Comparison of ENCODE assay signal across 8 mouse cellular contexts in genomic region chr15:101105496-101105994, GRCm38 (mm10). TPM values are rescaled to one million over a fixed set of nuclear protein-coding genes. Genes with fewer than 3 reads are reported as not detected.
A peak's percentile ranks its signal among the peaks of the same experiment; 100 is the strongest.
DNase-seq lines count a peak whose midpoint lies in the region; ATAC-seq and TF ChIP-seq lines count a peak whose summit lies in the region.

No protein-coding gene starts in this region.

- H3K27me3 ChIP-seq in midbrain, embryonic 11.5 days (ENCODE audit: control insufficient read depth, insufficient read depth, low read length), result peaks cover 2% of the 10 kb centered on the region; the same call in 1 of the 2 replicates
- no peaks in the 10 kb centered on the region for H3K27me3 ChIP-seq in midbrain, embryonic 15.5 days (replicated peaks)
- H3K27me3 ChIP-seq in kidney, adult 2 months (replicated peaks; ENCODE audit: control insufficient read depth, insufficient read depth, low read length), result no peaks in the 10 kb centered on the region
- no peaks in the 10 kb centered on the region for H3K27me3 ChIP-seq in limb, embryonic 13.5 days
- peaks cover 20% of the 10 kb centered on the region for H3K27me3 ChIP-seq in myocyte (ENCODE audit: control insufficient read depth, insufficient read depth, insufficient read length)

- no peaks in the 10 kb centered on the region for H3K79me2 ChIP-seq in myocyte (ENCODE audit: control insufficient read depth, insufficient read depth)

- no peaks in the 10 kb centered on the region for H3K9me3 ChIP-seq in midbrain, embryonic 11.5 days (ENCODE audit: control insufficient read depth, low read length)
- no peaks in the 10 kb centered on the region for H3K9me3 ChIP-seq in midbrain, embryonic 15.5 days
- no peaks in the 10 kb centered on the region for H3K9me3 ChIP-seq in limb, embryonic 13.5 days

- no peak overlapping the region for H3ac ChIP-seq in myocyte (ENCODE audit: control insufficient read depth, insufficient read length)

- no peaks in the 10 kb centered on the region for H3K4me1 ChIP-seq in midbrain, embryonic 11.5 days (ENCODE audit: control insufficient read depth, insufficient read depth, low read length)
- no peaks in the 10 kb centered on the region for H3K4me1 ChIP-seq in midbrain, embryonic 15.5 days
- H3K4me1 ChIP-seq in kidney, adult 2 months (ENCODE audit: control insufficient read depth, insufficient read depth, low read length), result no peaks in the 10 kb centered on the region
- H3K4me1 ChIP-seq in limb, embryonic 13.5 days, result peaks cover 3% of the 10 kb centered on the region; the same call in 1 of the 2 replicates

- H3K4me3 ChIP-seq in midbrain, embryonic 11.5 days (ENCODE audit: low read depth, low read length), result no peak overlapping the region
- no peak overlapping the region for H3K4me3 ChIP-seq in midbrain, embryonic 15.5 days
- H3K4me3 ChIP-seq in kidney, adult 2 months (ENCODE audit: insufficient read depth, low read depth, low read length), result peak overlapping the region; percentile 34
- H3K4me3 ChIP-seq in limb, embryonic 13.5 days, result 0 out of 2 replicates have a peak overlapping the region, but pooled peaks have one; percentile 7
- H3K4me3 ChIP-seq in myocyte, result no peak overlapping the region

- ATAC-seq in midbrain, embryonic 11.5 days (ENCODE audit: low FRiP score), result peak; percentile 75
- no peak for ATAC-seq in midbrain, embryonic 15.5 days (replicated peaks)
- ATAC-seq in granulocyte monocyte progenitor cell, adult 5-6 weeks (replicated peaks; ENCODE audit: poor library complexity, severe bottlenecking), result peak; percentile 93
- ATAC-seq in limb, embryonic 13.5 days (ENCODE audit: low FRiP score, low read depth), result peak; percentile 66

- TF ChIP-seq CTCF in kidney, adult 2 months (conservative IDR thresholded peaks at IDR 0.05; ENCODE audit: insufficient read depth, insufficient read length, low read depth, low read length), result peak; percentile 97

- no peak for TF ChIP-seq POLR2A in kidney, adult 2 months (IDR thresholded peaks at IDR 0.05; ENCODE audit: low read depth, low read length)
- no peak for TF ChIP-seq POLR2A in myocyte (IDR thresholded peaks at IDR 0.05; ENCODE audit: insufficient read length, low read depth)

- WGBS in midbrain, embryonic 11.5 days, result 22% methylated on average over 12 of the region's 12 CpGs
- WGBS in midbrain, embryonic 15.5 days, result 21% methylated on average over 12 of the region's 12 CpGs
- WGBS in kidney, adult 2 months, result 13% methylated on average over 12 of the region's 12 CpGs
- 16% methylated on average over 12 of the region's 12 CpGs for WGBS in limb, embryonic 13.5 days

- H3K4me2 ChIP-seq in midbrain, embryonic 11.5 days, result no peak overlapping the region
- no peak overlapping the region for H3K4me2 ChIP-seq in midbrain, embryonic 15.5 days
- H3K4me2 ChIP-seq in limb, embryonic 13.5 days (replicated peaks), result peak overlapping the region; percentile 47
- H3K4me2 ChIP-seq in myocyte (ENCODE audit: low read depth), result peak overlapping the region; percentile 47

- no peak overlapping the region for H3K9ac ChIP-seq in midbrain, embryonic 11.5 days (ENCODE audit: low read length)
- H3K9ac ChIP-seq in midbrain, embryonic 15.5 days, result no peak overlapping the region
- H3K9ac ChIP-seq in limb, embryonic 13.5 days, result no peak overlapping the region

- H3K36me3 ChIP-seq in midbrain, embryonic 11.5 days (ENCODE audit: control insufficient read depth, insufficient read depth, low read length), result no peaks in the 10 kb centered on the region
- no peaks in the 10 kb centered on the region for H3K36me3 ChIP-seq in midbrain, embryonic 15.5 days (replicated peaks)
- H3K36me3 ChIP-seq in kidney, adult 2 months (ENCODE audit: control insufficient read depth, insufficient read depth, low read length), result no peaks in the 10 kb centered on the region
- no peaks in the 10 kb centered on the region for H3K36me3 ChIP-seq in limb, embryonic 13.5 days
- no peaks in the 10 kb centered on the region for H3K36me3 ChIP-seq in myocyte (ENCODE audit: control insufficient read depth, insufficient read depth)

- no peak overlapping the region for H3K27ac ChIP-seq in midbrain, embryonic 11.5 days (ENCODE audit: low read depth, low read length)
- no peak overlapping the region for H3K27ac ChIP-seq in midbrain, embryonic 15.5 days
- no peak overlapping the region for H3K27ac ChIP-seq in kidney, adult 2 months (ENCODE audit: insufficient read depth, low read depth, low read length)
- H3K27ac ChIP-seq in limb, embryonic 13.5 days, result no peak overlapping the region; the same call in 1 of the 2 replicates

- DNase-seq in midbrain, embryonic 11.5 days (ENCODE audit: low spot score, missing footprints), result peak; percentile 95
- DNase-seq in embryo, embryonic 10.5 days (ENCODE audit: low spot score), result peak; percentile 89
- peak; percentile 86 for DNase-seq in kidney, adult 2 months
- DNase-seq in spleen, postnatal 14 days (ENCODE audit: low spot score in 2 of 2), result peak; percentile 33 to 61

TF ChIP-seq in myocyte, 11 proteins besides CTCF, POLR2A, EP300 and RAD21:
- TF ChIP-seq TCF3 (IDR thresholded peaks at IDR 0.05; ENCODE audit: insufficient read length, low read depth) (no peak), MYOG (IDR thresholded peaks at IDR 0.05; ENCODE audit: control insufficient read depth in 1 of 3, insufficient read depth in 1 of 3, insufficient read length in 2 of 3, low read depth in 2 of 3) (no peak), TCF12 (IDR thresholded peaks at IDR 0.05; ENCODE audit: insufficient read depth, poor library complexity, severe bottlenecking) (no peak)
TF ChIP-seq in myocyte: peak in this region for 0.

RNA-seq across cellular contexts. Expression of gene Ankrd33, which starts 10.0 kb away (rescaled TPM):
- not detected in 2 replicates for polyA plus RNA-seq in midbrain, embryonic 11.5 days (2014; fragmentation: Nextera tagmentation; extraction: Ambion mirVana)
- not detected in 2 replicates for polyA plus RNA-seq in midbrain, embryonic 15.5 days (2015; fragmentation: Nextera tagmentation; extraction: Ambion mirVana)
- not detected in 2 replicates for total RNA-seq in granulocyte monocyte progenitor cell, adult 5-6 weeks (2014; fragmentation: Nextera tagmentation)
- not detected in 2 replicates for total RNA-seq in granulocyte monocyte progenitor cell, adult 5-6 weeks (2017)
- polyA plus RNA-seq in kidney, adult 2 months (2012; rRNA removed), result not detected in 2 replicates
- polyA plus RNA-seq in limb, embryonic 13.5 days (2015; fragmentation: Nextera tagmentation; extraction: Ambion mirVana), result not detected in 2 replicates
- polyA plus RNA-seq in myocyte (2012; fragmentation: generic; extraction: Trizol), result not detected

RNA-seq across cellular contexts. Expression of gene Acvrl1, which starts 22.8 kb away (rescaled TPM):
- 4.2 and 5.0 TPM in 2 replicates for polyA plus RNA-seq in midbrain, embryonic 11.5 days (2014; fragmentation: Nextera tagmentation; extraction: Ambion mirVana)
- polyA plus RNA-seq in midbrain, embryonic 15.5 days (2015; fragmentation: Nextera tagmentation; extraction: Ambion mirVana), result 8.6 and 8.7 TPM in 2 replicates
- 0.30 TPM in 1 of 2 replicates, not detected in the other for total RNA-seq in granulocyte monocyte progenitor cell, adult 5-6 weeks (2014; fragmentation: Nextera tagmentation)
- 0.73 and 2.7 TPM in 2 replicates for total RNA-seq in granulocyte monocyte progenitor cell, adult 5-6 weeks (2017)
- 33.4 and 34.1 TPM in 2 replicates for polyA plus RNA-seq in kidney, adult 2 months (2012; rRNA removed)
- polyA plus RNA-seq in limb, embryonic 13.5 days (2015; fragmentation: Nextera tagmentation; extraction: Ambion mirVana), result 9.6 TPM in 2 replicates
- polyA plus RNA-seq in myocyte (2012; fragmentation: generic; extraction: Trizol), result 0.10 TPM

RNA-seq across cellular contexts. Expression of gene Fignl2, which starts 27.2 kb away (rescaled TPM):
- 1.0 and 1.4 TPM in 2 replicates for polyA plus RNA-seq in midbrain, embryonic 11.5 days (2014; fragmentation: Nextera tagmentation; extraction: Ambion mirVana)
- polyA plus RNA-seq in midbrain, embryonic 15.5 days (2015; fragmentation: Nextera tagmentation; extraction: Ambion mirVana), result 0.09 TPM in 1 of 2 replicates, not detected in the other
- not detected in 2 replicates for total RNA-seq in granulocyte monocyte progenitor cell, adult 5-6 weeks (2014; fragmentation: Nextera tagmentation)
- not detected in 2 replicates for total RNA-seq in granulocyte monocyte progenitor cell, adult 5-6 weeks (2017)
- 8.6 and 9.6 TPM in 2 replicates for polyA plus RNA-seq in kidney, adult 2 months (2012; rRNA removed)
- polyA plus RNA-seq in limb, embryonic 13.5 days (2015; fragmentation: Nextera tagmentation; extraction: Ambion mirVana), result 0.20 and 0.26 TPM in 2 replicates
- polyA plus RNA-seq in myocyte (2012; fragmentation: generic; extraction: Trizol), result 0.02 TPM

RNA-seq across cellular contexts. Expression of gene Gm47841, which starts 58.3 kb away (rescaled TPM):
- not detected in 2 replicates for polyA plus RNA-seq in midbrain, embryonic 11.5 days (2014; fragmentation: Nextera tagmentation; extraction: Ambion mirVana)
- polyA plus RNA-seq in midbrain, embryonic 15.5 days (2015; fragmentation: Nextera tagmentation; extraction: Ambion mirVana), result not detected in 2 replicates
- not detected in 2 replicates for total RNA-seq in granulocyte monocyte progenitor cell, adult 5-6 weeks (2014; fragmentation: Nextera tagmentation)
- total RNA-seq in granulocyte monocyte progenitor cell, adult 5-6 weeks (2017), result not detected in 2 replicates
- polyA plus RNA-seq in kidney, adult 2 months (2012; rRNA removed), result 0.23 TPM in 1 of 2 replicates, not detected in the other
- polyA plus RNA-seq in limb, embryonic 13.5 days (2015; fragmentation: Nextera tagmentation; extraction: Ambion mirVana), result not detected in 2 replicates
- polyA plus RNA-seq in myocyte (2012; fragmentation: generic; extraction: Trizol), result not detected

Comparison
In these comparisons a context has a peak if more than half of its experiments do, and no peak if none do; other contexts are left out.
1. H3K4me2 ChIP-seq: peak in limb, embryonic 13.5 days (single experiment) and myocyte (single experiment); none in midbrain, embryonic 11.5 days (single experiment) and midbrain, embryonic 15.5 days (single experiment).
2. H3K4me3 ChIP-seq: peak in kidney, adult 2 months (single experiment) and limb, embryonic 13.5 days (single experiment); none in midbrain, embryonic 11.5 days (single experiment), midbrain, embryonic 15.5 days (single experiment) and myocyte (single experiment).
3. Peak in every context shown above with its lines, with median percentiles within 50 percentile points of each other: DNase-seq.